ENCODE assay signal across 24 mouse cellular contexts in the genomic region with DNA sequence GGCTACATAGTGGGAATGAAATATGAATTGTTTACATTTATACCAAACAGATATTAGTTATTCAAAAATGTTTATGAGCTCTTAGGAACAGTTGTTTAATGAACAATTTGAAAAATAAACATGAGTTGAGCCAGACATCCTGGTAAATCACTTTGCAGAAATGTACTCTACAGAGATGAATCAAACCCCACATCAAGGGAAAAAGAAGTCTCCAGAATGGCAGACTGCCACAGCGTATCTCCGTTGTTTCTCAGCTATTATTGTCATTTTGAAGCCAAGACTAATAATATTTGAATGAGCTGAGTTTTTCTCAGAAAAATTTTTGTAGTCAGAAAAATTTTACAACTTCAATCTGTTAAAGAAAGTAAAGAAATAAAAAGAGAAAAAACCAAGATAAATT.
A peak's percentile ranks its signal among the peaks of the same experiment; 100 is the strongest.
DNase-seq lines count a peak whose midpoint lies in the region; ATAC-seq and TF ChIP-seq lines count a peak whose summit lies in the region.
"Had no signal": no experiment of that assay in that cellular context is flagged by ENCODE, and none has a peak within 500 bp of the region (broad histone marks: within the 10 kb centered on the region; RNA-seq: fewer than 3 reads in every experiment).

No protein-coding gene starts in this region.

- no peaks in the 10 kb centered on the region for H3K9me3 ChIP-seq in lung, embryonic 14.5 days (ENCODE audit: low read depth, low read length)
- H3K9me3 ChIP-seq: embryonic facial prominence, embryonic 12.5 days; embryonic facial prominence, embryonic 15.5 days; G1E; hindbrain, embryonic 12.5 days; hindbrain, embryonic 15.5 days had no signal

- intact Hi-C loops in gastrocnemius, postnatal 14 days (cut with DNase I; ENCODE audit: low total_unique reads), result no loop called here
- intact Hi-C loops in gastrocnemius, postnatal 36 days (cut with DNase I), result no loop called here

- H3K4me1 ChIP-seq in lung, embryonic 14.5 days (ENCODE audit: insufficient read depth), result no peaks in the 10 kb centered on the region
- H3K4me1 ChIP-seq: embryonic facial prominence, embryonic 12.5 days; embryonic facial prominence, embryonic 15.5 days; hindbrain, embryonic 12.5 days; hindbrain, embryonic 15.5 days had no signal

- H3K27me3 ChIP-seq in lung, embryonic 14.5 days (ENCODE audit: insufficient read depth, low read length), result no peaks in the 10 kb centered on the region
- H3K27me3 ChIP-seq: CH12.LX; embryonic facial prominence, embryonic 12.5 days; embryonic facial prominence, embryonic 15.5 days; hindbrain, embryonic 12.5 days; hindbrain, embryonic 15.5 days; Patski had no signal

- WGBS in lung, embryonic 14.5 days, result 57% methylated on average over 2 of the region's 2 CpGs

- no peak overlapping the region for H3K4me2 ChIP-seq in lung, embryonic 14.5 days
- H3K4me2 ChIP-seq: embryonic facial prominence, embryonic 12.5 days; embryonic facial prominence, embryonic 15.5 days; heart, embryonic 11.5 days; hindbrain, embryonic 12.5 days; hindbrain, embryonic 15.5 days had no signal

- no peak overlapping the region for H3K27ac ChIP-seq in lung, embryonic 14.5 days (ENCODE audit: low read depth)
- H3K27ac ChIP-seq: embryonic facial prominence, embryonic 12.5 days; embryonic facial prominence, embryonic 15.5 days; hindbrain, embryonic 12.5 days; hindbrain, embryonic 15.5 days had no signal

- H3K9ac ChIP-seq in lung, embryonic 14.5 days, result no peak overlapping the region
- H3K9ac ChIP-seq: embryonic facial prominence, embryonic 12.5 days; embryonic facial prominence, embryonic 15.5 days; forebrain, postnatal 0 days; hindbrain, embryonic 12.5 days; hindbrain, embryonic 15.5 days had no signal

- TF ChIP-seq CTCF in lung, embryonic 14.5 days (IDR thresholded peaks at IDR 0.05; ENCODE audit: low read depth), result no peak

- no peak overlapping the region for H3K4me3 ChIP-seq in lung, embryonic 14.5 days (ENCODE audit: low read depth, low read length)
- H3K4me3 ChIP-seq: embryonic facial prominence, embryonic 12.5 days; embryonic facial prominence, embryonic 15.5 days; hindbrain, embryonic 12.5 days; hindbrain, embryonic 15.5 days had no signal

- DNase-seq in gastrocnemius, postnatal 14 days, result peak; percentile 4
- DNase-seq in gastrocnemius, postnatal 36 days, result no peak
- peak; percentile 37 for DNase-seq in kidney, postnatal 10 days
- DNase-seq in kidney, adult 9 months, result no peak
- peak; percentile 59 for DNase-seq in lung, embryonic 14.5 days
- no peak for DNase-seq in lung, postnatal 4 days
- DNase-seq: adrenal gland, postnatal 10 days; adrenal gland, postnatal 36 days; B cell, adult 2 months; cerebellum, adult 11 months; cerebellum, adult 2 months; cerebellum, adult 9-11 months; cerebellum, postnatal 25 days; forebrain, postnatal 0 days; heart, adult 11 months had no signal

- no peak for ATAC-seq in lung, embryonic 14.5 days (ENCODE audit: insufficient read depth)
- ATAC-seq: forebrain, embryonic 14.5 days; forebrain, postnatal 0 days; Patski had no signal

- H3K36me3 ChIP-seq in lung, embryonic 14.5 days (ENCODE audit: insufficient read depth), result no peaks in the 10 kb centered on the region
- H3K36me3 ChIP-seq: embryonic facial prominence, embryonic 12.5 days; embryonic facial prominence, embryonic 15.5 days; G1E; hindbrain, embryonic 12.5 days; hindbrain, embryonic 15.5 days had no signal

Comparison
In these comparisons a context has a peak if more than half of its experiments do, and no peak if none do; other contexts are left out.
1. DNase-seq: peak in gastrocnemius, postnatal 14 days (single experiment), kidney, postnatal 10 days (single experiment) and lung, embryonic 14.5 days (single experiment); none in gastrocnemius, postnatal 36 days (0 of 2), kidney, adult 9 months (single experiment) and lung, postnatal 4 days (0 of 2).